Mouse (Mus musculus): ENCODE results near the gene Smim9. TPM values are rescaled to one million over a fixed set of nuclear protein-coding genes. Genes with fewer than 3 reads are reported as not detected.

Gene Smim9
- polyA plus RNA-seq, 1 experiment from 2014 or later, result not detected

Other genes starting within 250 kb of the Smim9 start
- 0.89 and 1.1 TPM in 2 replicates for gene Gab3, start 78.3 kb downstream of the Smim9 start, polyA plus RNA-seq (2014; fragmentation: Nextera tagmentation; extraction: Ambion mirVana)
- 154 and 199 TPM in 2 replicates for gene Dkc1, start 67.9 kb downstream of the Smim9 start, polyA plus RNA-seq (2014; fragmentation: Nextera tagmentation; extraction: Ambion mirVana)
- gene Mpp1, start 32.8 kb downstream of the Smim9 start, polyA plus RNA-seq (2014; fragmentation: Nextera tagmentation; extraction: Ambion mirVana), result 38.2 and 40.4 TPM in 2 replicates
- 69.5 and 79.5 TPM in 2 replicates for gene Fundc2, start 218.6 kb upstream of the Smim9 start, polyA plus RNA-seq (2014; fragmentation: Nextera tagmentation; extraction: Ambion mirVana)
- 4.4 and 4.7 TPM in 2 replicates for gene F8, start 218.8 kb upstream of the Smim9 start, polyA plus RNA-seq (2014; fragmentation: Nextera tagmentation; extraction: Ambion mirVana)

All from kidney, embryonic 14.5 days (tissue).